Mouse (Mus musculus) liver, embryonic 16.5 days (tissue): Measurements from ENCODE around the gene Atg14. TPM values are rescaled to one million over a fixed set of nuclear protein-coding genes. Genes with fewer than 3 reads are reported as not detected.

Source experiments
- ATAC-seq: fragments of 200-750 bp; cut with Nextera tagmentation; 2 replicates; pipeline ENCODE4 v1.8.0; 2017; ENCODE audit warnings: low read depth, mild to moderate bottlenecking, moderate number of reproducible peaks, moderate library complexity
- H3K27ac ChIP-seq: fragments of 300-500 bp; sonication (generic); 2 replicates; pipeline ENCODE4 v1.5.1; 2014; ENCODE audit warnings: mild to moderate bottlenecking, low read length
- H3K27me3 ChIP-seq: fragments of 300-500 bp; sonication (generic); 2 replicates; pipeline ENCODE4 v1.6.1; 2014; ENCODE audit warnings: low read depth, low read length, mixed read lengths; ENCODE audit not compliant: control insufficient read depth, insufficient read depth
- H3K36me3 ChIP-seq: fragments of 300-500 bp; sonication (generic); 2 replicates; pipeline ENCODE4 v1.6.1; 2014; ENCODE audit warnings: mild to moderate bottlenecking; ENCODE audit not compliant: control insufficient read depth, insufficient read depth
- H3K4me1 ChIP-seq: fragments of 300-500 bp; sonication (generic); 2 replicates; pipeline ENCODE4 v1.6.1; 2014; ENCODE audit warnings: low read depth, low read length, mixed read lengths; ENCODE audit not compliant: control insufficient read depth
- H3K4me2 ChIP-seq: fragments of 300-500 bp; sonication (generic); 2 replicates; pipeline ENCODE4 v1.6.1; 2014; ENCODE audit warnings: low read depth, low read length, mixed read lengths
- H3K4me3 ChIP-seq: fragments of 300-500 bp; sonication (generic); 2 replicates; pipeline ENCODE4 v1.5.1; 2014; ENCODE audit warnings: low read depth, mild to moderate bottlenecking, low read length
- H3K9ac ChIP-seq: fragments of 300-500 bp; sonication (generic); 2 replicates; pipeline ENCODE4 v1.6.1; 2014; ENCODE audit warnings: low read depth, low read length
- H3K9me3 ChIP-seq: fragments of 300-500 bp; sonication (generic); replicated peaks from 2 replicates; pipeline ENCODE4 v1.6.1; 2016; ENCODE audit warnings: low read length; ENCODE audit not compliant: control insufficient read depth
- WGBS: fragments of 180-500 bp; shearing (Covaris S2); extraction: QIAGEN DNeasy Blood & Tissue Kit; methylation state at CpG from one replicate; pipeline ENCODE4 v1.1.7; 2014; ENCODE audit not compliant: insufficient replicate concordance; 5-methylcytosine and 5-hydroxymethylcytosine counted together
- polyA plus RNA-seq: library from polyadenylated mRNA; unstranded; fragments of >200 nt; fragmentation: Nextera tagmentation; extraction: Ambion mirVana; gene quantifications from 2 replicates; pipeline ENCODE4 v1.2.1, GENCODE M21; 2015

Gene Atg14
- polyA plus RNA-seq, 1 experiment from 2014 or later = 9.7 TPM

DNA sequence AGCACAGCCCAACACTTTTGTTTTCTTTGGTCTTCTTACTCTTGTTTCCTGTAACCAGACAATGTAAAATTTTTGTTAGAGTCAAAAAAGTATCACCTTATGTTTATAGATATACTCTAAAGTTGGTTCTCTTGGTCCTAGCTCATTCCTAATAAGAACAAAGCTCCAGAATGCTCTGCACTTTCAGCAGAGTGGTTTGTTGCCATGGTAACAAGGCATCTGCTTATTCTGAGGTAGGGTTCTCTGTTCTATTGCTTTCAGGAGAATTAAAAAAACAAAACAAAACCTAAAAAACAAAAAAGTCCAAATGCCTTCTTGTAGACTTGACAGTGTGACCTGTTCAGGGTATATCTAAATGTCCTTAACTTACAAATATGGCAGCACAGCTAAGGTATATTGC, 62.4 kb downstream of the Atg14 start:
- no peaks in the 10 kb centered on the region; the same call in none of the 2 replicates for H3K36me3 ChIP-seq
- no peak overlapping the region for H3K4me2 ChIP-seq
- H3K27ac ChIP-seq = no peak overlapping the region
- H3K9ac ChIP-seq = no peak overlapping the region
- H3K4me3 ChIP-seq = no peak overlapping the region
- H3K9me3 ChIP-seq = no peaks in the 10 kb centered on the region
- ATAC-seq = no peak
- H3K27me3 ChIP-seq = no peaks in the 10 kb centered on the region
- H3K4me1 ChIP-seq = peaks cover 16% of the 10 kb centered on the region

GRCm38 (mm10) chr14:47506676-47507075, 63.8 kb downstream of the Atg14 start:
- H3K4me3 ChIP-seq = no peak overlapping the region
- no peaks in the 10 kb centered on the region for H3K27me3 ChIP-seq
- peaks cover 9% of the 10 kb centered on the region for H3K4me1 ChIP-seq
- no peak overlapping the region for H3K27ac ChIP-seq
- H3K36me3 ChIP-seq = no peaks in the 10 kb centered on the region; the same call in none of the 2 replicates
- ATAC-seq = no peak
- no peaks in the 10 kb centered on the region for H3K9me3 ChIP-seq
- no peak overlapping the region for H3K4me2 ChIP-seq
- 92% methylated on average over 5 of the region's 5 CpGs for WGBS
- no peak overlapping the region for H3K9ac ChIP-seq

DNA sequence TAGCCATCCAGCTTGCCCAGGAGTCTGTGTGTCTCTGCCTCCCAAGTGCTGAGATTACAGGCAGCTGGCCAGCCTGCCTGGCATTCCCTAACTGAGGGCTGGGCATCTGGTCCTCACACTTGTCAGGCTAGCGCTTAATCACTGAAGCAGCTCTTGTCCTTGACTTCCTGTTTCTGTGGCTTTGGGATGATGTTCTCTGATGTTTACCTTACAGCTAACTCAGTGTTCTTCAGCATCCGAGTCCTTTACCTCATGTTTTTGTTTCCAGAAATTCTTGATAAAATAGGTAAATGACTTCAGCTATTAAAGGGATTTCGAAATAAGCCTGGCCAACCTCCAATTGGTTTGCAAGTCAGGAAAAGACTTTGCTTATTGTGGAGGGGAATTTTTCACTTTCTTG, 66.4 kb downstream of the Atg14 start:
- WGBS = 81% methylated on average over 3 of the region's 3 CpGs
- no peak overlapping the region for H3K9ac ChIP-seq
- H3K27me3 ChIP-seq = no peaks in the 10 kb centered on the region
- H3K36me3 ChIP-seq = no peaks in the 10 kb centered on the region; the same call in none of the 2 replicates
- no peak overlapping the region for H3K4me3 ChIP-seq
- H3K4me1 ChIP-seq = no peaks in the 10 kb centered on the region
- no peak overlapping the region for H3K4me2 ChIP-seq
- ATAC-seq = no peak
- no peaks in the 10 kb centered on the region for H3K9me3 ChIP-seq
- no peak overlapping the region for H3K27ac ChIP-seq

GRCm38 (mm10) chr14:47498632-47499031, 71.8 kb downstream of the Atg14 start:
- no peak for ATAC-seq
- no peak overlapping the region for H3K4me2 ChIP-seq
- H3K36me3 ChIP-seq = no peaks in the 10 kb centered on the region
- H3K4me1 ChIP-seq = peaks cover 7% of the 10 kb centered on the region
- H3K4me3 ChIP-seq = no peak overlapping the region
- no peaks in the 10 kb centered on the region for H3K27me3 ChIP-seq
- H3K9me3 ChIP-seq = no peaks in the 10 kb centered on the region
- WGBS = 53% methylated on average over 5 of the region's 5 CpGs
- no peak overlapping the region for H3K27ac ChIP-seq
- no peak overlapping the region for H3K9ac ChIP-seq

- Histone ChIP-seq H3K4me3 (no peak overlapping the region), H3K4me1 (peaks cover 7% of the 10 kb centered on the region), H3K27me3 (no peaks in the 10 kb centered on the region), H3K36me3 (no peaks in the 10 kb centered on the region), H3K27ac (no peak overlapping the region), H3K9me3 (no peaks in the 10 kb centered on the region), H3K4me2 (no peak overlapping the region), H3K9ac (no peak overlapping the region)
- 61% methylated on average over 3 of the region's 3 CpGs for WGBS
- ATAC-seq = no peak
Observed at GRCm38 (mm10) chr14:47497166-47497565, 73.3 kb downstream of the Atg14 start.

DNA sequence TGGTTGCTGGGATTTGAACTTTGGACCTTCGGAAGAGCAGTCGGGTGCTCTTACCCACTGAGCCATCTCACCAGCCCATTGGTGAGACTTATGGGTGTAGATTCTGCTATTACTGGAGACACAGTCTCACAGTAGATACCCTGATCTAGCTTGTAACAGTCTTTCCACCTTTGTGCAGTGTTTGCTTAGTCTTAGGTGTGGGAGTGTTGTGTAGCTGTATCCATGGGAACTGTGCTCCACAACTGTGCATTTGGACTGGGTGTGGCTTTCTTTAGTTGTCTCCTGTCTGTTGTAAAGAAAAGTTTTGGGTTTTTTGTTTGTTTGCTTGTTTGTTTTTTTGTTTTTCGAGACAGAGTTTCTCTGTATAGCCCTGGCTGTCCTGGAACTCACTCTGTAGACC, 74.5 kb downstream of the Atg14 start:
- Histone ChIP-seq H3K4me1 (peaks cover 7% of the 10 kb centered on the region), H3K27me3 (no peaks in the 10 kb centered on the region), H3K4me3 (no peak overlapping the region), H3K9ac (no peak overlapping the region), H3K27ac (no peak overlapping the region), H3K9me3 (no peaks in the 10 kb centered on the region), H3K4me2 (no peak overlapping the region), H3K36me3 (no peaks in the 10 kb centered on the region)
- WGBS = 87% methylated on average over 3 of the region's 3 CpGs
- peak; percentile 59; the same call in 1 of the 2 replicates for ATAC-seq

DNA sequence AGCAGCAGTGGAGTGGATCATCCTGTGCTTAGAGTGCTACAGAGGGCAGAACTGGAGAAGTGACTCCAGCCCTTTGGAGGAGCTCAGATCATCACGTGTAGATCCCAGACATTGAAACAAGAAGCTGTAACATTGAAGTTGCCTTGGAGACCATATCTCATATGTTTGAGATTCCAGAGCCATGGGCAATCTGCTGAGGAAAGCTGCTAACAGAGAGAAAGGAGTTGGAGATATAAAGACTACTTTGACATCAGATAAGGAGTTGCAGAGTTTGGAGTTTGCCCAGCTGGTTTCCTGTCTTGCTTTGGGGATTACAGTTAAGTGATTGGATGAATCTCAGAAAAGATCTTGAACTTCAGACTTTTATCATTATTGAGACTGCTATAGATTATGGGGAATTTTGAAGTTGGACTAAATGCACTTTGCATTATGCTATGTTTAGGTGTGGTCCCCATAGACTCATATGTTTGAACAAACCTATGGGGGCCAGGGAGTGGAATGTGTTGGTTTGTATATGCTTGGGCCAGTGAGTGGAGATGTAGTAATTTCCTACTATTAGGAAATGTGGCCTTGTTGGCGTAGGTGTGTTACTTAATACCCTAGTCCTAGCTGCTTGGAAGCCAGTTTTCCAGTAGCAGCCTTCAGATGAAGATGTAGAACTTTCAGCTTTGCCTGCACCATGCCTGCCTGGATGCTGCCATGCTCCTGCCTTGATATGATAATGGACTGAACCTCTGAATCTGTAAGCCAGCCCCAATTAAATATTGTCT, 76.7 kb downstream of the Atg14 start:
- no peak for ATAC-seq
- H3K4me3 ChIP-seq = no peak overlapping the region
- H3K27ac ChIP-seq = no peak overlapping the region
- no peak overlapping the region for H3K4me2 ChIP-seq
- 70% methylated on average over 2 of the region's 2 CpGs for WGBS
- peaks cover 9% of the 10 kb centered on the region for H3K4me1 ChIP-seq
- no peaks in the 10 kb centered on the region for H3K27me3 ChIP-seq
- no peaks in the 10 kb centered on the region for H3K36me3 ChIP-seq
- H3K9me3 ChIP-seq = no peaks in the 10 kb centered on the region
- H3K9ac ChIP-seq = no peak overlapping the region

Other genes with a start within 250 kb of the Atg14 start
- 41.4 and 45.8 TPM in 2 replicates for gene Lgals3, start 202.9 kb downstream of the Atg14 start, polyA plus RNA-seq
- 43.3 and 49.9 TPM in 2 replicates for gene Dlgap5, start 152.2 kb downstream of the Atg14 start, polyA plus RNA-seq
- gene Fbxo34, start 120.2 kb downstream of the Atg14 start, polyA plus RNA-seq = 38.3 and 41.6 TPM in 2 replicates
- gene Ktn1, start 77.8 kb upstream of the Atg14 start, polyA plus RNA-seq = 10.0 and 10.4 TPM in 2 replicates